Mouse (Mus musculus): ENCODE measurements around the gene Egfl7. TPM values are rescaled to one million over a fixed set of nuclear protein-coding genes. Genes with fewer than 3 reads are reported as not detected.

The Egfl7 gene
- polyA plus RNA-seq, 1 experiment from 2014 or later = 54.4 TPM

DNA sequence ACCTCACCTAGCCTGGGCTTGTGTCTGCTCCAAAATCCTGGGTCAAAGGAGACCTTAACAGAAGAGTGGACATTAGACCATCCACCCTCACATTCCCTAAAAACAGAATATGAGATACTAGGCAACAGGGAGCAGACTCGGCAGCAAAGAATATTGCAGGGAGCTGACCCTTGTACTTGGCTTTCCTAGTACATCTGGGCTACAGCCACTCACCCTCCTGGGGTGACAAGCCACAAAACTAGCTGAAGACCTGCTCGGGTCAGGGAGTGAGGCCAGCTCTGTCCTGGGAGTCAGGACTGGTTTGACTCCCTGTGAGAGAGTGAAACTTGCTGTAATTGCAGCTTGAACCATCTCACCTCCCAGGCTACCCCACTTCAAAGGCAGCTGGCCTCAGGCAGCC, 40.3 kb upstream of the Egfl7 start:
- Histone ChIP-seq H3K36me3 (ENCODE audit: control insufficient read depth, insufficient read depth) (no peaks in the 10 kb centered on the region), H3K4me1 (replicated peaks; ENCODE audit: control insufficient read depth, insufficient read depth, low read length) (no peaks in the 10 kb centered on the region), H3K27ac (ENCODE audit: low read depth, low read length) (no peak overlapping the region), H3K4me3 (ENCODE audit: low read depth, low read length) (no peak overlapping the region), H3K9ac (ENCODE audit: low read depth, low read length) (no peak overlapping the region), H3K4me2 (replicated peaks; ENCODE audit: low read depth) (no peak overlapping the region), H3K9me3 (ENCODE audit: control insufficient read depth) (no peaks in the 10 kb centered on the region), H3K27me3 (replicated peaks; ENCODE audit: control insufficient read depth, insufficient read depth, low read length) (no peaks in the 10 kb centered on the region)
- no peak for TF ChIP-seq CTCF (IDR thresholded peaks at IDR 0.05; ENCODE audit: low read depth)
- no peak for ATAC-seq
- 49% methylated on average over 2 of the region's 2 CpGs for WGBS

DNA sequence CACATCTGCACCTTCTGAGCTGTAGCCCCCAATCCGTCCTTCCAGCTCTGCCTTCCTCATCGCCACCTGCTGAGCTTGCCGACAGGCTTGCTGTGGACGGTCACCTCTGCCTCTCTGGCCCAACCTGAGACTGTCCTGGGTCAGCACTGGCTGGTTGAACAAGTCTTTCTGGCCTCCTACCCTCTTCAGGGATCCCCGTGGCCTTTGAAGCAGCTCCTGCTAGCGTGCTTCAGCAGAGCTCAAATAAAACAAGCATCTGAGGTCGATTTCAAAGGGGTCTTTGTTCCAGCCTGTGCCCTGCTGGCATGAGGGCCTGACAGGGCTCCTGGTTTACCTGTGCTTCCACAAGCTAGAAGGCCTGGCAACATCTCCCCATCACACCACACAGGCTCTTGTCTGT, 39.1 kb upstream of the Egfl7 start:
- Histone ChIP-seq H3K4me3 (ENCODE audit: low read depth, low read length) (no peak overlapping the region), H3K27ac (ENCODE audit: low read depth, low read length) (no peak overlapping the region), H3K4me2 (replicated peaks; ENCODE audit: low read depth) (no peak overlapping the region), H3K9ac (ENCODE audit: low read depth, low read length) (no peak overlapping the region), H3K27me3 (replicated peaks; ENCODE audit: control insufficient read depth, insufficient read depth, low read length) (no peaks in the 10 kb centered on the region), H3K4me1 (replicated peaks; ENCODE audit: control insufficient read depth, insufficient read depth, low read length) (no peaks in the 10 kb centered on the region), H3K9me3 (ENCODE audit: control insufficient read depth) (no peaks in the 10 kb centered on the region), H3K36me3 (ENCODE audit: control insufficient read depth, insufficient read depth) (no peaks in the 10 kb centered on the region)
- no peak for ATAC-seq
- WGBS = 58% methylated on average over 7 of the region's 7 CpGs
- TF ChIP-seq CTCF (IDR thresholded peaks at IDR 0.05; ENCODE audit: low read depth) = no peak

GRCm38 (mm10) chr2:26541258-26541910, 38.4 kb upstream of the Egfl7 start:
- Histone ChIP-seq H3K4me3 (ENCODE audit: low read depth, low read length) (no peak overlapping the region), H3K4me1 (replicated peaks; ENCODE audit: control insufficient read depth, insufficient read depth, low read length) (no peaks in the 10 kb centered on the region), H3K36me3 (ENCODE audit: control insufficient read depth, insufficient read depth) (no peaks in the 10 kb centered on the region), H3K9me3 (ENCODE audit: control insufficient read depth) (no peaks in the 10 kb centered on the region), H3K27ac (ENCODE audit: low read depth, low read length) (no peak overlapping the region), H3K9ac (ENCODE audit: low read depth, low read length) (no peak overlapping the region), H3K27me3 (replicated peaks; ENCODE audit: control insufficient read depth, insufficient read depth, low read length) (no peaks in the 10 kb centered on the region), H3K4me2 (replicated peaks; ENCODE audit: low read depth) (no peak overlapping the region)
- no peak for TF ChIP-seq CTCF (IDR thresholded peaks at IDR 0.05; ENCODE audit: low read depth)
- no peak for ATAC-seq
- 56% methylated on average over 9 of the region's 9 CpGs for WGBS

DNA sequence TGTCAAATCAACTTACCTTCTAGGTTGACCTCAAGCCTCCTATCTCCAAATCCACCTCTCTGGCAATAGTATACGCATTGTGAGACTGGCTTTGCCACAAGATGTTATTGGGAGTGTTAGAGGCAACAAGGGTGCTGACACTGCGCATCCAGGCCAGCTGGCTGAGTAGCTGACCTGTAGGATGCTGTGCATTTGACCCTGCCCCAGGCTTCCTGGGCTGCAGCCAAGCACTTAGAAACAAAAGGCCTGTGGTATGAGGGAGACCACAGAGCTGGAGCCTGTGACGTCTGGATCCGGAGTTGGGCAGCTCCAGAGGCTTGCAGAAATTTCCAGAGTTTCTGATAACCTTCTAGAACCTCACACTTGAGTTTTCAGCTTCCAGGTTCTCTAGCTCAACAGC, 36.7 kb upstream of the Egfl7 start:
- no peak overlapping the region for H3K4me3 ChIP-seq (ENCODE audit: low read depth, low read length)
- no peaks in the 10 kb centered on the region for H3K4me1 ChIP-seq (replicated peaks; ENCODE audit: control insufficient read depth, insufficient read depth, low read length)
- no peaks in the 10 kb centered on the region for H3K9me3 ChIP-seq (ENCODE audit: control insufficient read depth)
- H3K4me2 ChIP-seq (replicated peaks; ENCODE audit: low read depth) = no peak overlapping the region
- WGBS = 74% methylated on average over 4 of the region's 4 CpGs
- no peak for ATAC-seq
- H3K36me3 ChIP-seq (ENCODE audit: control insufficient read depth, insufficient read depth) = no peaks in the 10 kb centered on the region
- H3K27me3 ChIP-seq (replicated peaks; ENCODE audit: control insufficient read depth, insufficient read depth, low read length) = no peaks in the 10 kb centered on the region
- H3K27ac ChIP-seq (ENCODE audit: low read depth, low read length) = no peak overlapping the region
- H3K9ac ChIP-seq (ENCODE audit: low read depth, low read length) = no peak overlapping the region
- no peak for TF ChIP-seq CTCF (IDR thresholded peaks at IDR 0.05; ENCODE audit: low read depth)

- H3K9ac ChIP-seq (ENCODE audit: low read depth, low read length) = no peak overlapping the region
- no peak for TF ChIP-seq CTCF (IDR thresholded peaks at IDR 0.05; ENCODE audit: low read depth)
- ATAC-seq = no peak
- H3K27me3 ChIP-seq (replicated peaks; ENCODE audit: control insufficient read depth, insufficient read depth, low read length) = no peaks in the 10 kb centered on the region
- no peaks in the 10 kb centered on the region for H3K36me3 ChIP-seq (ENCODE audit: control insufficient read depth, insufficient read depth)
- H3K9me3 ChIP-seq (ENCODE audit: control insufficient read depth) = no peaks in the 10 kb centered on the region
- H3K4me1 ChIP-seq (replicated peaks; ENCODE audit: control insufficient read depth, insufficient read depth, low read length) = no peaks in the 10 kb centered on the region
- H3K27ac ChIP-seq (ENCODE audit: low read depth, low read length) = no peak overlapping the region
- no peak overlapping the region for H3K4me2 ChIP-seq (replicated peaks; ENCODE audit: low read depth)
- 82% methylated on average over 8 of the region's 8 CpGs for WGBS
- H3K4me3 ChIP-seq (ENCODE audit: low read depth, low read length) = no peak overlapping the region
Measured at GRCm38 (mm10) chr2:26543768-26544167, 36.0 kb upstream of the Egfl7 start.

- no peaks in the 10 kb centered on the region for H3K9me3 ChIP-seq (ENCODE audit: control insufficient read depth)
- H3K36me3 ChIP-seq (ENCODE audit: control insufficient read depth, insufficient read depth) = no peaks in the 10 kb centered on the region
- 49% methylated on average over 3 of the region's 3 CpGs for WGBS
- no peak overlapping the region for H3K4me3 ChIP-seq (ENCODE audit: low read depth, low read length)
- no peak overlapping the region for H3K27ac ChIP-seq (ENCODE audit: low read depth, low read length)
- no peak for TF ChIP-seq CTCF (IDR thresholded peaks at IDR 0.05; ENCODE audit: low read depth)
- no peaks in the 10 kb centered on the region for H3K4me1 ChIP-seq (replicated peaks; ENCODE audit: control insufficient read depth, insufficient read depth, low read length)
- no peak for ATAC-seq
- H3K9ac ChIP-seq (ENCODE audit: low read depth, low read length) = no peak overlapping the region
- no peaks in the 10 kb centered on the region for H3K27me3 ChIP-seq (replicated peaks; ENCODE audit: control insufficient read depth, insufficient read depth, low read length)
- H3K4me2 ChIP-seq (replicated peaks; ENCODE audit: low read depth) = no peak overlapping the region
Measured at GRCm38 (mm10) chr2:26544265-26544664, 35.5 kb upstream of the Egfl7 start.

DNA sequence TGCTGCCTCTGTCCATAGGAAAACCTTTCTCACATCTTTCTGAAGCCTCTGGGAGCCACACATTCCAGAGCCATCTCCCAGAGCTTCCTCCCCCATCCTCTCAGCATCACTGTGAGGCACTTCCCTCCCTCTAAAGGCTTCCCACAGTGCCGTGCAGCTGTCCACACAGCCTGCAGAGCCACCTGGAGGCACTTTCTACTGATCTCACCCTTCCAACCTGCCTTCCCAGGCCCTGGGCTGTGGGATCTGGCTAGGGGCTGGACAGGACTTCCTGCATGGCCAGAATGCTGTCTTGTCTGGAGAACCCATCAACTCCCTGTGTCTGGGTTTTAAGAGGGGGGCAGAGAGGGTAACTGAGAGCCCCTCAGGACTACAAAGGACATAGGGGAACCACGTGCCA, 32.3 kb upstream of the Egfl7 start:
- TF ChIP-seq CTCF (IDR thresholded peaks at IDR 0.05; ENCODE audit: low read depth) = peak; percentile 71
- 40% methylated on average over 2 of the region's 2 CpGs for WGBS
- Histone ChIP-seq H3K4me3 (ENCODE audit: low read depth, low read length) (no peak overlapping the region), H3K36me3 (ENCODE audit: control insufficient read depth, insufficient read depth) (no peaks in the 10 kb centered on the region), H3K9me3 (ENCODE audit: control insufficient read depth) (no peaks in the 10 kb centered on the region), H3K27ac (ENCODE audit: low read depth, low read length) (no peak overlapping the region), H3K4me2 (replicated peaks; ENCODE audit: low read depth) (no peak overlapping the region), H3K4me1 (replicated peaks; ENCODE audit: control insufficient read depth, insufficient read depth, low read length) (no peaks in the 10 kb centered on the region), H3K9ac (ENCODE audit: low read depth, low read length) (no peak overlapping the region), H3K27me3 (replicated peaks; ENCODE audit: control insufficient read depth, insufficient read depth, low read length) (peaks cover 10% of the 10 kb centered on the region; the same call in 1 of the 2 replicates)
- no peak; the same call in 1 of the 2 replicates for ATAC-seq
